Comparison of ENCODE assay signal across 26 mouse cellular contexts in the genomic region with DNA sequence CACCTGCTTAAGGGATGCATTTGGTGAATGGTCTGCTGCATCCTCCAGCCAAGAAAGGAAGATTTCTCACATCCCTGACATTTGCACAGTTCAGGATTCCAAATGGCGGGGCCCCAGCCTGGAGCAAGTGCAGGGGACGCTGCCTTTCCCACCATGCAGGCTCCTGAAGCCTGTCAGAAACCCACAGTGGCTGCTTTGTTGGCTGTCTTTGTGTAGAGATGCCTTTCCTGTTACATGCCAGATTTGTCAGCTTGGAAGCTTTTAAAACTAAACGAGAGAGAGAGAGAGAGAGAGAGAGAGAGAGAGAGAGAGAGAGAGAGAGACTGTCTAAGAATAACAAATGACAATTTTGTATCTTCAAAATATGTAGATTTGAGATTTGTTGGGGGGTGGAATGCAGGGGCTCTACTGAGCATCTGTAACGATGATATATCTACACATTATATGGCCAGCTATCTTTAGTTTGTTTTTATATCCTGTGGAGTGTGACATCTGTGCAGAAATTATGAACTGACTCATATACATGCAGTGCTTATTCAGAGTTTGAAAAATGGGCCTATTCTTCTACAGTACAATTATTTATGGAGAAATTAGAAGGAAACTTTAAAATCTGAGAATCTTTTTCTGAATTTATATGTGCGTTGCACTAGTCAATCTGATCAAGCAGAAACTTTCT.
A peak's percentile ranks its signal among the peaks of the same experiment; 100 is the strongest.
DNase-seq lines count a peak whose midpoint lies in the region; ATAC-seq and TF ChIP-seq lines count a peak whose summit lies in the region.
"Had no signal": no experiment of that assay in that cellular context is flagged by ENCODE, and none has a peak within 500 bp of the region (broad histone marks: within the 10 kb centered on the region; RNA-seq: fewer than 3 reads in every experiment).

No protein-coding gene starts in this region.

- no peak overlapping the region for H3K4me3 ChIP-seq in hindbrain, embryonic 15.5 days
- no peak overlapping the region for H3K4me3 ChIP-seq in hindbrain, embryonic 14.5 days (replicated peaks; ENCODE audit: low read length)
- no peak overlapping the region for H3K4me3 ChIP-seq in midbrain, postnatal 0 days (ENCODE audit: low read depth, low read length)
- no peak overlapping the region for H3K4me3 ChIP-seq in midbrain, embryonic 16.5 days (ENCODE audit: low read depth, low read length)
- no peak overlapping the region for H3K4me3 ChIP-seq in thymus, adult 2 months (ENCODE audit: control insufficient read depth, insufficient read depth, low read length)
- H3K4me3 ChIP-seq in heart, embryonic 10.5 days = no peak overlapping the region
- H3K4me3 ChIP-seq: embryonic facial prominence, embryonic 12.5 days; layer of hippocampus, adult 2 months; limb, embryonic 12.5 days; neural tube, embryonic 12.5 days had no signal

- no peak for TF ChIP-seq CTCF in midbrain, postnatal 0 days (IDR thresholded peaks at IDR 0.05)
- TF ChIP-seq CTCF in thymus, adult 2 months (IDR thresholded peaks at IDR 0.05; ENCODE audit: borderline replicate concordance, control insufficient read depth, extremely low read depth, insufficient read depth, low read length, poor library complexity) = no peak

- no peaks in the 10 kb centered on the region for H3K36me3 ChIP-seq in hindbrain, embryonic 15.5 days
- H3K36me3 ChIP-seq in hindbrain, embryonic 14.5 days (replicated peaks; ENCODE audit: control insufficient read depth, insufficient read depth) = no peaks in the 10 kb centered on the region
- no peaks in the 10 kb centered on the region for H3K36me3 ChIP-seq in midbrain, postnatal 0 days (ENCODE audit: insufficient read depth, low read length)
- H3K36me3 ChIP-seq in midbrain, embryonic 16.5 days (ENCODE audit: control insufficient read depth, insufficient read depth, low read length) = no peaks in the 10 kb centered on the region
- no peaks in the 10 kb centered on the region for H3K36me3 ChIP-seq in thymus, adult 2 months (ENCODE audit: control insufficient read depth, insufficient read depth, low read length)
- no peaks in the 10 kb centered on the region for H3K36me3 ChIP-seq in heart, embryonic 10.5 days
- H3K36me3 ChIP-seq: embryonic facial prominence, embryonic 12.5 days; limb, embryonic 12.5 days; neural tube, embryonic 12.5 days had no signal

- H3K4me2 ChIP-seq in hindbrain, embryonic 15.5 days = no peak overlapping the region
- no peak overlapping the region for H3K4me2 ChIP-seq in hindbrain, embryonic 14.5 days (replicated peaks)
- no peak overlapping the region for H3K4me2 ChIP-seq in midbrain, postnatal 0 days (ENCODE audit: low read depth, low read length, poor library complexity, severe bottlenecking)
- H3K4me2 ChIP-seq in midbrain, embryonic 16.5 days (ENCODE audit: low read length) = no peak overlapping the region
- H3K4me2 ChIP-seq: embryonic facial prominence, embryonic 12.5 days; heart, embryonic 11.5 days; limb, embryonic 12.5 days; liver, embryonic 11.5 days; neural tube, embryonic 12.5 days had no signal

- peak; percentile 11 for DNase-seq in embryo, embryonic 11 days
- DNase-seq in embryo, embryonic 9.5 days (ENCODE audit: extremely low spot score) = no peak
- DNase-seq in hindbrain, embryonic 14.5 days (ENCODE audit: low spot score) = no peak
- peak; percentile 59 for DNase-seq in midbrain, postnatal 0 days (ENCODE audit: low spot score)
- no peak for DNase-seq in thymus, adult 2 months
- no peak for DNase-seq in heart, embryonic 10.5 days (ENCODE audit: low spot score)
- DNase-seq: adrenal gland, postnatal 36 days; cerebellum, adult 11-12 months; gastrocnemius, postnatal 10 days; heart, postnatal 10 days; kidney, postnatal 25 days; liver, postnatal 0 days; right cerebral cortex, adult 18-20 months; right cerebral cortex, postnatal 4 days; thymus, postnatal 36 days had no signal

- H3K4me1 ChIP-seq in hindbrain, embryonic 15.5 days (replicated peaks) = peaks cover 16% of the 10 kb centered on the region
- peaks cover 5% of the 10 kb centered on the region for H3K4me1 ChIP-seq in hindbrain, embryonic 14.5 days (replicated peaks; ENCODE audit: control insufficient read depth, insufficient read depth, low read length)
- no peaks in the 10 kb centered on the region for H3K4me1 ChIP-seq in midbrain, postnatal 0 days (ENCODE audit: insufficient read depth, low read length)
- 0 out of 2 replicates have a peak, but pooled peaks cover 4% of the 10 kb centered on the region for H3K4me1 ChIP-seq in midbrain, embryonic 16.5 days (ENCODE audit: control insufficient read depth, insufficient read depth, low read length)
- no peaks in the 10 kb centered on the region for H3K4me1 ChIP-seq in thymus, adult 2 months (replicated peaks; ENCODE audit: control insufficient read depth, insufficient read depth, low read length)
- H3K4me1 ChIP-seq in heart, embryonic 10.5 days = no peaks in the 10 kb centered on the region
- H3K4me1 ChIP-seq: embryonic facial prominence, embryonic 12.5 days had no signal

- ATAC-seq in hindbrain, embryonic 15.5 days (ENCODE audit: low FRiP score, low read depth) = no peak
- ATAC-seq in hindbrain, embryonic 14.5 days (ENCODE audit: low FRiP score) = no peak
- peak; percentile 60; the same call in 1 of the 2 replicates for ATAC-seq in midbrain, postnatal 0 days (ENCODE audit: low FRiP score)
- no peak for ATAC-seq in midbrain, embryonic 16.5 days
- ATAC-seq: intestine, postnatal 0 days; liver, postnatal 0 days; lung, postnatal 0 days had no signal

- 44% methylated on average over 5 of the region's 5 CpGs for WGBS in hindbrain, embryonic 15.5 days
- 43% methylated on average over 5 of the region's 5 CpGs for WGBS in hindbrain, embryonic 14.5 days
- WGBS in midbrain, postnatal 0 days = 48% methylated on average over 5 of the region's 5 CpGs
- 51% methylated on average over 5 of the region's 5 CpGs for WGBS in midbrain, embryonic 16.5 days
- WGBS in thymus, adult 2 months = 87% methylated on average over 5 of the region's 5 CpGs
- 66% methylated on average over 5 of the region's 5 CpGs for WGBS in heart, embryonic 10.5 days

- TF ChIP-seq POLR2A in thymus, adult 2 months (IDR thresholded peaks at IDR 0.05; ENCODE audit: control insufficient read depth, extremely low read depth, insufficient read depth, low read length, poor library complexity) = no peak

- no peaks in the 10 kb centered on the region for H3K27me3 ChIP-seq in hindbrain, embryonic 15.5 days
- no peaks in the 10 kb centered on the region for H3K27me3 ChIP-seq in hindbrain, embryonic 14.5 days (ENCODE audit: control insufficient read depth, insufficient read depth, low read length)
- no peaks in the 10 kb centered on the region for H3K27me3 ChIP-seq in midbrain, postnatal 0 days (ENCODE audit: insufficient read depth, low read length)
- H3K27me3 ChIP-seq in midbrain, embryonic 16.5 days (ENCODE audit: control insufficient read depth, insufficient read depth, low read depth, low read length) = no peaks in the 10 kb centered on the region
- H3K27me3 ChIP-seq in thymus, adult 2 months (ENCODE audit: control insufficient read depth, insufficient read depth, low read length) = no peaks in the 10 kb centered on the region
- H3K27me3 ChIP-seq in heart, embryonic 10.5 days (ENCODE audit: insufficient read depth, poor library complexity, severe bottlenecking) = no peaks in the 10 kb centered on the region
- H3K27me3 ChIP-seq: embryonic facial prominence, embryonic 12.5 days; limb, embryonic 12.5 days; neural tube, embryonic 12.5 days had no signal

- no peak overlapping the region for H3K9ac ChIP-seq in hindbrain, embryonic 15.5 days
- H3K9ac ChIP-seq in hindbrain, embryonic 14.5 days = no peak overlapping the region
- H3K9ac ChIP-seq in midbrain, postnatal 0 days (replicated peaks; ENCODE audit: low read length, poor library complexity, severe bottlenecking) = no peak overlapping the region
- no peak overlapping the region for H3K9ac ChIP-seq in midbrain, embryonic 16.5 days (ENCODE audit: low read depth, low read length)
- H3K9ac ChIP-seq: embryonic facial prominence, embryonic 12.5 days; limb, embryonic 12.5 days; liver, postnatal 0 days; neural tube, embryonic 12.5 days had no signal

- H3K27ac ChIP-seq in hindbrain, embryonic 15.5 days (replicated peaks) = peak overlapping the region; percentile 36
- no peak overlapping the region for H3K27ac ChIP-seq in hindbrain, embryonic 14.5 days
- H3K27ac ChIP-seq in midbrain, postnatal 0 days (ENCODE audit: low read depth, low read length) = no peak overlapping the region
- no peak overlapping the region for H3K27ac ChIP-seq in midbrain, embryonic 16.5 days (ENCODE audit: low read length)
- no peak overlapping the region for H3K27ac ChIP-seq in thymus, adult 2 months (ENCODE audit: control insufficient read depth, insufficient read depth, low read length)
- no peak overlapping the region for H3K27ac ChIP-seq in heart, embryonic 10.5 days
- H3K27ac ChIP-seq: embryonic facial prominence, embryonic 12.5 days; layer of hippocampus, adult 2 months; limb, embryonic 12.5 days; macrophage; neural tube, embryonic 12.5 days had no signal

- no peaks in the 10 kb centered on the region for H3K9me3 ChIP-seq in hindbrain, embryonic 15.5 days
- no peaks in the 10 kb centered on the region for H3K9me3 ChIP-seq in hindbrain, embryonic 14.5 days (ENCODE audit: control insufficient read depth, low read length)
- H3K9me3 ChIP-seq in midbrain, postnatal 0 days (ENCODE audit: low read length) = no peaks in the 10 kb centered on the region
- H3K9me3 ChIP-seq in midbrain, embryonic 16.5 days (replicated peaks; ENCODE audit: control insufficient read depth, low read length, poor library complexity, severe bottlenecking) = no peaks in the 10 kb centered on the region
- H3K9me3 ChIP-seq in heart, embryonic 10.5 days = no peaks in the 10 kb centered on the region
- H3K9me3 ChIP-seq: embryonic facial prominence, embryonic 12.5 days; limb, embryonic 12.5 days; neural tube, embryonic 12.5 days had no signal

Comparison
In these comparisons a context has a peak if more than half of its experiments do, and no peak if none do; other contexts are left out.
1. DNase-seq: peak in embryo, embryonic 11 days (single experiment) and midbrain, postnatal 0 days (single experiment); none in embryo, embryonic 9.5 days (single experiment), hindbrain, embryonic 14.5 days (single experiment), thymus, adult 2 months (single experiment) and heart, embryonic 10.5 days (single experiment).